Mouse (Mus musculus): ENCODE measurements around the gene Dohh.

GRCm38 (mm10) chr10:81404082-81404481 is 19.9 kb downstream of the Dohh start:
- TF ChIP-seq CTCF (IDR thresholded peaks at IDR 0.05; ENCODE audit: low read depth), result no peak
- no peak for TF ChIP-seq EP300 (IDR thresholded peaks at IDR 0.05; ENCODE audit: low read depth)

Measured in liver, postnatal 0 days (tissue).